Comparison of ENCODE assay signal across 7 mouse cellular contexts in genomic region chr19:5488878-5489571, GRCm38 (mm10). TPM values are rescaled to one million over a fixed set of nuclear protein-coding genes. Genes with fewer than 3 reads are reported as not detected.
A peak's percentile ranks its signal among the peaks of the same experiment; 100 is the strongest.
DNase-seq lines count a peak whose midpoint lies in the region; ATAC-seq lines count a peak whose summit lies in the region.

No protein-coding gene starts in this region.

- no peaks in the 10 kb centered on the region for H3K9me3 ChIP-seq in embryonic facial prominence, embryonic 11.5 days (replicated peaks; ENCODE audit: control insufficient read depth, low read length)
- H3K9me3 ChIP-seq in limb, embryonic 10.5 days (replicated peaks): no peaks in the 10 kb centered on the region
- no peaks in the 10 kb centered on the region for H3K9me3 ChIP-seq in midbrain, embryonic 13.5 days

- H3K4me2 ChIP-seq in embryonic facial prominence, embryonic 11.5 days (ENCODE audit: low read depth, low read length): peak overlapping the region; percentile 81
- H3K4me2 ChIP-seq in midbrain, embryonic 13.5 days (replicated peaks): peak overlapping the region; percentile 92

- H3K27ac ChIP-seq in embryonic facial prominence, embryonic 11.5 days (replicated peaks; ENCODE audit: low read depth, low read length): peak overlapping the region; percentile 99
- H3K27ac ChIP-seq in limb, embryonic 10.5 days: peak overlapping the region; percentile 97
- H3K27ac ChIP-seq in midbrain, embryonic 13.5 days: peak overlapping the region; percentile 100

- H3K36me3 ChIP-seq in embryonic facial prominence, embryonic 11.5 days (replicated peaks; ENCODE audit: control insufficient read depth, insufficient read depth, low read depth, low read length): peaks cover 4% of the 10 kb centered on the region
- peaks cover 53% of the 10 kb centered on the region for H3K36me3 ChIP-seq in limb, embryonic 10.5 days
- peaks cover 48% of the 10 kb centered on the region for H3K36me3 ChIP-seq in midbrain, embryonic 13.5 days

- no peaks in the 10 kb centered on the region for H3K27me3 ChIP-seq in embryonic facial prominence, embryonic 11.5 days (ENCODE audit: control insufficient read depth, insufficient read depth, low read length)
- H3K27me3 ChIP-seq in limb, embryonic 10.5 days (ENCODE audit: low read depth, poor library complexity, severe bottlenecking): no peaks in the 10 kb centered on the region
- no peaks in the 10 kb centered on the region for H3K27me3 ChIP-seq in midbrain, embryonic 13.5 days

- peak overlapping the region; percentile 52 for H3K9ac ChIP-seq in embryonic facial prominence, embryonic 11.5 days (replicated peaks; ENCODE audit: low read length)
- peak overlapping the region; percentile 71 for H3K9ac ChIP-seq in midbrain, embryonic 13.5 days (replicated peaks)

- H3K4me1 ChIP-seq in embryonic facial prominence, embryonic 11.5 days (ENCODE audit: control insufficient read depth, insufficient read depth, low read length): no peaks in the 10 kb centered on the region
- H3K4me1 ChIP-seq in limb, embryonic 10.5 days: peaks cover 41% of the 10 kb centered on the region
- peaks cover 55% of the 10 kb centered on the region for H3K4me1 ChIP-seq in midbrain, embryonic 13.5 days (replicated peaks)

- ATAC-seq in embryonic facial prominence, embryonic 11.5 days (replicated peaks; ENCODE audit: insufficient number of reproducible peaks, low FRiP score, low TSS enrichment, low read depth): peak; percentile 82
- ATAC-seq in granulocyte monocyte progenitor cell, adult 5-6 weeks (replicated peaks; ENCODE audit: poor library complexity, severe bottlenecking): peak; percentile 51
- ATAC-seq in midbrain, embryonic 13.5 days: peak; percentile 81

- WGBS in embryonic facial prominence, embryonic 11.5 days: 0% methylated on average over 26 of the region's 26 CpGs
- under 1% methylated on average over 26 of the region's 26 CpGs for WGBS in limb, embryonic 10.5 days
- under 1% methylated on average over 26 of the region's 26 CpGs for WGBS in midbrain, embryonic 13.5 days

- H3K4me3 ChIP-seq in embryonic facial prominence, embryonic 11.5 days (ENCODE audit: low read depth, low read length): peak overlapping the region; percentile 48
- peak overlapping the region; percentile 97 for H3K4me3 ChIP-seq in limb, embryonic 10.5 days
- H3K4me3 ChIP-seq in midbrain, embryonic 13.5 days (replicated peaks): peak overlapping the region; percentile 54

- DNase-seq in adrenal gland, postnatal 10 days: peak; percentile 97
- peak; percentile 99 for DNase-seq in embryonic facial prominence, embryonic 11.5 days (ENCODE audit: low spot score)
- peak; percentile 98 for DNase-seq in kidney, adult 11 months
- peak; percentile 98 for DNase-seq in limb, embryonic 10.5 days (ENCODE audit: low spot score)
- peak; percentile 95 for DNase-seq in spleen, adult 12 weeks (ENCODE audit: low spot score)

RNA-seq across cellular contexts. Expression of gene Mus81, which starts 0.8 kb away (rescaled TPM):
- 10 to 100 TPM; 25.2 to 27.4 TPM for total RNA-seq in adrenal gland, postnatal 10 days (2021)
- 29.6 and 39.2 TPM in 2 replicates for polyA plus RNA-seq in embryonic facial prominence, embryonic 11.5 days (2014; fragmentation: Nextera tagmentation; extraction: Ambion mirVana)
- 23.9 and 39.7 TPM in 2 replicates for total RNA-seq in granulocyte monocyte progenitor cell, adult 5-6 weeks (2014; fragmentation: Nextera tagmentation)
- total RNA-seq in granulocyte monocyte progenitor cell, adult 5-6 weeks (2017): 9.4 and 13.5 TPM in 2 replicates
- 38.2 and 40.4 TPM in 2 replicates for polyA plus RNA-seq in limb, embryonic 10.5 days (2016; fragmentation: Nextera tagmentation; extraction: Ambion mirVana)
- polyA plus RNA-seq in midbrain, embryonic 13.5 days (2015; fragmentation: Nextera tagmentation; extraction: Ambion mirVana): 52.1 and 53.2 TPM in 2 replicates

RNA-seq across cellular contexts. Expression of gene Cfl1, which starts 1.2 kb away (rescaled TPM):
- 100 to 1,000 TPM; 651 to 659 TPM for total RNA-seq in adrenal gland, postnatal 10 days (2021)
- 3,308 and 3,397 TPM in 2 replicates for polyA plus RNA-seq in embryonic facial prominence, embryonic 11.5 days (2014; fragmentation: Nextera tagmentation; extraction: Ambion mirVana)
- 1,243 and 1,245 TPM in 2 replicates for total RNA-seq in granulocyte monocyte progenitor cell, adult 5-6 weeks (2014; fragmentation: Nextera tagmentation)
- total RNA-seq in granulocyte monocyte progenitor cell, adult 5-6 weeks (2017): 1,162 and 1,185 TPM in 2 replicates
- polyA plus RNA-seq in limb, embryonic 10.5 days (2016; fragmentation: Nextera tagmentation; extraction: Ambion mirVana): 3,106 and 3,128 TPM in 2 replicates
- 3,599 and 3,660 TPM in 2 replicates for polyA plus RNA-seq in midbrain, embryonic 13.5 days (2015; fragmentation: Nextera tagmentation; extraction: Ambion mirVana)

RNA-seq across cellular contexts. Expression of gene 1700020D05Rik, which starts 14.6 kb away (rescaled TPM):
- total RNA-seq in adrenal gland, postnatal 10 days (2021): 1 to 10 TPM; 1.2 to 2.7 TPM
- polyA plus RNA-seq in embryonic facial prominence, embryonic 11.5 days (2014; fragmentation: Nextera tagmentation; extraction: Ambion mirVana): not detected in 2 replicates
- 2.8 TPM in 1 of 2 replicates, not detected in the other for total RNA-seq in granulocyte monocyte progenitor cell, adult 5-6 weeks (2014; fragmentation: Nextera tagmentation)
- not detected in 2 replicates for total RNA-seq in granulocyte monocyte progenitor cell, adult 5-6 weeks (2017)
- polyA plus RNA-seq in limb, embryonic 10.5 days (2016; fragmentation: Nextera tagmentation; extraction: Ambion mirVana): not detected in 2 replicates
- 0.26 and 0.27 TPM in 2 replicates for polyA plus RNA-seq in midbrain, embryonic 13.5 days (2015; fragmentation: Nextera tagmentation; extraction: Ambion mirVana)

RNA-seq across cellular contexts. Expression of gene Efemp2, which starts 15.3 kb away (rescaled TPM):
- total RNA-seq in adrenal gland, postnatal 10 days (2021): 10 to 100 TPM; 48.8 to 50.9 TPM
- 80.9 and 91.9 TPM in 2 replicates for polyA plus RNA-seq in embryonic facial prominence, embryonic 11.5 days (2014; fragmentation: Nextera tagmentation; extraction: Ambion mirVana)
- not detected in 2 replicates for total RNA-seq in granulocyte monocyte progenitor cell, adult 5-6 weeks (2014; fragmentation: Nextera tagmentation)
- total RNA-seq in granulocyte monocyte progenitor cell, adult 5-6 weeks (2017): 1.6 TPM in 1 of 2 replicates, not detected in the other
- polyA plus RNA-seq in limb, embryonic 10.5 days (2016; fragmentation: Nextera tagmentation; extraction: Ambion mirVana): 85.6 and 99.7 TPM in 2 replicates
- 31.8 and 33.4 TPM in 2 replicates for polyA plus RNA-seq in midbrain, embryonic 13.5 days (2015; fragmentation: Nextera tagmentation; extraction: Ambion mirVana)

RNA-seq across cellular contexts. Expression of gene Ctsw, which starts 20.7 kb away (rescaled TPM):
- total RNA-seq in adrenal gland, postnatal 10 days (2021): 1 to 10 TPM; 1.4 to 1.8 TPM
- polyA plus RNA-seq in embryonic facial prominence, embryonic 11.5 days (2014; fragmentation: Nextera tagmentation; extraction: Ambion mirVana): 1.1 and 1.4 TPM in 2 replicates
- 1.1 TPM in 1 of 2 replicates, not detected in the other for total RNA-seq in granulocyte monocyte progenitor cell, adult 5-6 weeks (2014; fragmentation: Nextera tagmentation)
- total RNA-seq in granulocyte monocyte progenitor cell, adult 5-6 weeks (2017): not detected in 2 replicates
- 1.6 and 1.9 TPM in 2 replicates for polyA plus RNA-seq in limb, embryonic 10.5 days (2016; fragmentation: Nextera tagmentation; extraction: Ambion mirVana)
- polyA plus RNA-seq in midbrain, embryonic 13.5 days (2015; fragmentation: Nextera tagmentation; extraction: Ambion mirVana): 5.2 and 5.7 TPM in 2 replicates

Comparison
In these comparisons a context has a peak if more than half of its experiments do, and no peak if none do; other contexts are left out.
1. Peak in every context shown above with its lines: DNase-seq, ATAC-seq, H3K4me3 ChIP-seq and H3K27ac ChIP-seq.